Mouse (Mus musculus) fat pad, adult 2 months (tissue): ENCODE data around the gene Hes1.
"Not testable (repeated sequence)": the region's sequence is repeated elsewhere in the genome, so short reads cannot be mapped to it uniquely, and the experiment has no call there.

Experiments
- DNase-seq: peaks from one replicate; pipeline ENCODE4 v3.0.0-alpha.2; 2011; ENCODE audit warnings: low read depth, low spot score; ENCODE audit errors: extremely low read depth

Gene Hes1

DNA sequence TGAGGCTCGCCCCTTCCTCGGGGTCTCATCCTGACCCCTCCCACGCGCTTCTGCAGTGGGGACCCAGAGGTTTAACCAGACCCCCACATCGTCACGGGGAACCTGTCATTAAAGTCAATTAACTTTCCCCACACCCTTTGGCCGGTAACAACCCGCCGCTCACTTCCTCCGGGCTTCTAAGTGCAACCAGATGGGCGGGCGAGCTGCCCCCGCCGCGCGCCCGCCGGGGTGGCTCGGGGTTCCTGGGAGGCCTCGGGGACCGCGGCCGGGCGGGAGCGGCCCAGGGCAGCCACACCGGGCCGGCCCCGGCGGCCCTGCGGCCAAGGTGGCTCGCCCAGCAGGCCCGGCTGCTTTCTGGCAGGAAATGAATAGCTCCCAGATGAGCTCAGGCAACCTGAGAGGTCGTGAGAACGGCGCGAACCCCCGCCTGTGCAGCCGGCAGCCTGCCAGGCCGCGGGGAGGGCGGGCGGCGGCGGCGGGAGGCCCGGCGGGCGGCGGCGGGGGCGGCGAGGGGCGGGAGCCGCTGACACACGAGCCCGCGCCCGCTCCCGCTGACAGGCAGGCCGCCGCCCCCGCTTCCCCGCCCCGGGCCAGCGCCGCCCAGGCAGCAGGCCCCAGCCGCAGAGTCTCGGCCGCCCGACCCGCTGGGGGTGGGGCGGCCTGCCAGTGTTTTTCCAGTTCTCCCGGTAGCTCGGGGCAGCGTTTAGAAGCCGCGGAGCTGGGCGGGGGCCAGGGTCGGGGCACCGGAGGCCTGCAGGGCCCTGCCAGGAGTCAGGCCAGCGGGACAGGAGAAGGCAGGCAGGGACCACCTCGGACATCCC is 6.0 kb downstream of the Hes1 start:
- no peak for DNase-seq

DNA sequence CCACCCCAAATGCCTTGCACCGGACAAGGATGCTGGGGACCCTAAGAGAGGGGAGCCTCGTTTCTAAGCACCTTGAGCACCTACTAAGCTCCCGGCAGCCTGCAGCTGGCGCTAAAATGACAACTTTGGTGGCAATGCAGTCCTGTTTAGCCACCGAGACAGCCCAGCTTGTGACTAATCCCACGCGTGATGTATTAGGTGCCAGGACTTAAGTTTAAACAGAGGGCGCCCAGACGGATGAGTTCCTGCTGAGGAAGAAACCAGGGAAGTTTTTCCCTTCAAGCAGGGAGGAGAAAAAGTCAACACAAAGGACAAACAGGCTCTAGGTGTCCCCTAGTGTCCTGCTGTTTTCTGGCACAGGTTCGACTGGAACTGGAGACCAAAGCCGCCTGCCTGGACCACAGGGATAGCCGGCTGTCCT is 6.6 kb downstream of the Hes1 start:
- DNase-seq = no peak

DNA sequence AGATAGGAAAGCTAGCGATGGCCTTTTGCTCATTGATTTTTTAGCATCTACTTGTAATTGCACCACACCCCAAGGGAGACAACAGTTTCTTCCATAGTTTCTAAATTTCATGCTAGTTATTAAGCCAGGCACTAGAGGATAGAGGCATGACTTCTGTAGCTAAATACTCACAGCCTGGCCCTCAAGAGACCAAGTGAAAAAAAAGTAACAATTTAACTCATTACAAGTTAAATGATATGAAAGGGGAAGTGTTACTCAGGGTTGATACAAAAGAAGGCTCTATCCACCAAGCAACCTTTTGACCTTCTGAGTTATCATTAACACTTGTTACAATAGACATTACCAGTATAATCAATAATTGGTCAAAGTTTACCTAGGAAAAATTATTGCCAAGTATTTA is 9.1 kb downstream of the Hes1 start:
- no peak for DNase-seq

DNA sequence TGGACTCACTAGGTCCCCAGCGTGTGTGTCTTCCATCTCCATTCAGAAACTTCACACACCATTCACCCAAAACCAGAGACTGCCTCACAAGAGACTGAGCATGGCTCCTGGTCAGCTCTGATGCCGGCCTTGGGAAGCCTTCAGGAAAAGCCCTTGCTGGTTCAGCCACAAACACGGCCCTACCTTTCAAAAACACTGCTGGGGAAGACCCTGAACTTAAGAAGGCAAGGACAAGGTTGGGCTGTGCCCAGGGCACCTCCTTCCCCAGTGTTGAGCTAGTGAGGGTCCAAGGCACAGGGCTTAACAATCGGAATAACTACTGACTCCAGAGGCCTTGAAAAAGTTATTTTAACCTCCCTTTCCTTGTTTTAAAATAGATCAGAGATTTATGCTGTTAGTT is 17.3 kb downstream of the Hes1 start:
- no peak for DNase-seq

DNA sequence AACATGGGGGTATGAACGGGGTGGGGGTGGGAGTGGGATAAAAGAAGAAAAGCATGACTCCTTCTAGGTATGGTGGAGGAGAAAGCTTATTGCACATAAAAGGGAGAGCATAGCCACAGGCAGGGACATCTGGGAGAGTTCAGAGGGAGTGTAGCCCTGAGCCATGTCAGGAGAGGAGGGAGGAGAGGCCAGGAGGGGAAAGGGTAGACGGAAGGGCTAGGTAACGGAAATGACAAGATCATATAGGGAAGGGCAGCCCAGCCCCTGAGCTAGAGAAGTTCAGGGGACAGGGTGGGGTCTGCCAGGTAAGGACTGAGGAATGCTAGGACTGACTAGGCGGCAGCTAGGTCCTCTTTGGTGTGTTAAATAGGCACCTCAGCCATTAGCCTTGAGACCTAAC is 17.8 kb downstream of the Hes1 start:
- no peak for DNase-seq

DNA sequence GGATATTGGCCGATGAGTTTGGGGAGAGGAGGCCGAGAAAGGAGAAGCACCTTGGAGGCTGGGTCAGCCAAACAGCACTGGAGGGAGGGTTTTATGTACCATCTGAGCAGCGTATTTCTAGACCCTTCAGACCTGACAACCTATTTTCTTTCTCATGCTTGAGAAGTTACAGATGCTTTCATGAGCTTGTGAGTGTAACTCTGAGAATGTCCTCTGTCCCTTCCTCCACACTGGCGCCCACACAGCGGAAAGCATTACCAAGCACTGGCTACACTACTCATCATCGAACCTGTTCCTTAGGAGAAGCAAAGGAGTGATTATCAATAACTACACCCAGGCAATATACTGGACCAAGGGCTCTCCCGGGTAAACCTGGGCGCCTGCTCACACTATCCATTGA is 18.8 kb downstream of the Hes1 start:
- no peak for DNase-seq

DNA sequence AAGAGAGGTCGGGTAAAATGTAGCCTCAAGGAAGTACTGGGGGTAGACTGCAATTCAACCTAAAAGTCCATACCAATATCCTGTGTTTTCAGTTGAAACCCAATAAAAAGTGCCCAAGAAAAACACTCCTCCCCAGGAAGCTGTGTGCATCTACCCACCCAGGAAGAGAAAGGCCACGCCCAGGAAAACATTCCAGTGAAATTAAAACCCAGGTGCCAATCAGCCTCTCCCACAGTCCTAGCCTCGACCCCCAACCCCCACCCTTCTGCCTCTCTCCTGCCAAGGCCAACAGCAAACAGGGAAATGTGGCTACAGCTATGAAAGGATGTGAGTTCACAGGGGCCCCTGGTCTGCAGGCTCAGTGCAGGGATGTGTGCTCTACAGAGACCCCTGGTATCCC is 19.4 kb downstream of the Hes1 start:
- no peak for DNase-seq

DNA sequence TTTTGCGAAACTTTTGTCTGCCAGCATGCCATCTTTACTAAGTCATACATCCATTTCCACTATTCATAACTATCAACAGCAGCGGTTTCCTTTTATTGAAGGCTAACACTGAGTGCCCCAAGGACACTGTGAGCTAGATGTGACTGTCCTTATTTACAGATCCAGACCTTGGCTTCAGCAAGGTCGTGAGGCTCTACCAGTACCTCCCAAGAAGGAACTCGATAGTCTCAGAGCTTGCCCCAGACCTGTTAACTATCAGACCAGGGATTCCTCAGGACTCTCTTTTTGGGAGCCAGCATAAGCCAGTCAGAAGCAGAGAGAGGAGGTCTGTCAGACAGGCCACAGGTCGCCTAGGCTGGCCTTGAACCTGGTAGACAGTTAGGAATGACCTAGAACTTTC is 24.5 kb downstream of the Hes1 start:
- DNase-seq = no peak

DNA sequence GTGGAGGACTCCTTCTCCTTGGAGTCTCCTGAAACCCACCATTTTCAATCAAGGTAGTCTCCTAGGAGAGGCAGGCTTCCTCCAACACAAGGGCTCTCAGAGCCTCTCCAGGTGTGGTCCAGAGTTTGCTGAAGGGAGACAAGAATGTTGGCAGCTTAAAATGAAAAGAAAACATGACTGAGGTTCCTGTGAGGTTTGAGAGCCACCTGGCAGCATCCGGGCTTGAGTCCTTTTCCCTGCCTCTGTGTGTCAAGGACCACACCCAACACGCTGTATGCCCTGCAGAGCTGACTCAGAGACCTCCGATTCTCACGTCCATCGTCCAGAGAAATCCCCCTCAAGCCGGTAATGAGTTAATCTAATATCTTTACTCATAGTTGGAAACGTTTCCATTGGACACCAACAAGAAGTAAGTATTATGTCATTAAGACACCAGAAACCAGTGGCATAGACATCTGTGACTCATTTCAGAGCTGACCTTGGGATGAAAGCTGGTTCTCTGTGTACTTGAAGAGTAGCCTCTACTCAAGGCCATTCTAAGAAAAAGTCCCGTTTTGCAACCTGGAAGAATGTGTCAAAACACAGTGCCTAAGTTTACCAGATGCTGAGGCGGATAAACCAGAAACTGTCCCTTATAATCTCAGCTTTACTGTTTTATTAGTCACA is 26.1 kb downstream of the Hes1 start:
- DNase-seq = no peak

DNA sequence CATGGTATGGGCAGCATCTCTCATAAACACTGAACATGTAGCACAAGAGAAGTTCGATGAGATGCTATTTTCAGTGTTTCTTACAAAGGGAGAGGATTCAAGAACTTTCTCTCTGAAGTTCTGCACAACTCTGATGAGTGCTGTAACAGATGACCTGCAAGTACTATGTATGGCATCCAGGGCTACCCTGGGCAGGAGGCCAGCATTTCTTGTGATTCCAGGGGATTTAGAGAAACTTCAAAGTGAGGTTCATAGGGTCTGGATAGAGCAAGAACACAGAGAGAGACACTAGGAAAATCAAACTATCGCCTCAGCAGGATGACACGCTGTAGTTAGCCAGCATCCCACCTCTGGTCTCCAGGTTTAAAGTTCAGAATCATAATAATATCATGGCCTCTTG is 31.9 kb downstream of the Hes1 start:
- no peak for DNase-seq

DNA sequence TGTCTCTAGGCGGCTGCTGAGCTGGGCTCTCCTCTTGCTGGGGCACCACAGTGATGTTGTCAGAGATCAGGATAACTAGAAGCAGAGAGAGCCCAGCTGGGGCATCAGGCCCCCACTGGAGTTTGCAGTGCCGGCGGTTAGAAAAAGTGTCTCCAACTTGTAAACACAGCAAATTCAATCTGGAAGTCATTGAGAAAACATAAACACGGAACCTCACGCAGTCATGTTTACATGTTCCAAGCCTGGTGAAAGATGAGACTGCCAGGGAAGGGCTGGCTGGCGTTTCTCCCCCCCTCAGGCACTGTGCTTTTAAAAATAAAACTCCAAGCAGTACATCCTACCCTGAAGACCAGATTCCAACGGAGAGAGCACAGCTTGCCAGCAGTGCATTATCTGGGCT is 32.3 kb downstream of the Hes1 start:
- DNase-seq = no peak

DNA sequence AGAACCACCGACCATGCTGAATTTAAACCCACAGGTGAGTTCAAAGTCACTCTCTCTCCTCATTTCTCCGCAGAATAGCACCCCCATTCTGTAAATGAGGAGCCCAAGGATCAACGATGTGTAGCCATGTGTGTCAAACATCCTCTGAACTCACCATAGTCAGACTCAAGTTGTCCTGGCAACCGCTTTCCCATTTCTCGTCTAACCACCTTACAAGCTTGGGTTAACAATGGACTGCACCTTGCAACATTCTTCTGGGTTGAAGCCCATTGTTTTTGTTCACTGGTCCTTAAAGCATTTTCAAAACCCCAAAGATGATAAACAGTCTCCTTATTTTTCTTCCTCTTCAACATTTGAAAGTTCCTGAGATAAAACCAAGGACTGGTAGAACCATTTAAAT is 34.9 kb downstream of the Hes1 start:
- no peak for DNase-seq

DNA sequence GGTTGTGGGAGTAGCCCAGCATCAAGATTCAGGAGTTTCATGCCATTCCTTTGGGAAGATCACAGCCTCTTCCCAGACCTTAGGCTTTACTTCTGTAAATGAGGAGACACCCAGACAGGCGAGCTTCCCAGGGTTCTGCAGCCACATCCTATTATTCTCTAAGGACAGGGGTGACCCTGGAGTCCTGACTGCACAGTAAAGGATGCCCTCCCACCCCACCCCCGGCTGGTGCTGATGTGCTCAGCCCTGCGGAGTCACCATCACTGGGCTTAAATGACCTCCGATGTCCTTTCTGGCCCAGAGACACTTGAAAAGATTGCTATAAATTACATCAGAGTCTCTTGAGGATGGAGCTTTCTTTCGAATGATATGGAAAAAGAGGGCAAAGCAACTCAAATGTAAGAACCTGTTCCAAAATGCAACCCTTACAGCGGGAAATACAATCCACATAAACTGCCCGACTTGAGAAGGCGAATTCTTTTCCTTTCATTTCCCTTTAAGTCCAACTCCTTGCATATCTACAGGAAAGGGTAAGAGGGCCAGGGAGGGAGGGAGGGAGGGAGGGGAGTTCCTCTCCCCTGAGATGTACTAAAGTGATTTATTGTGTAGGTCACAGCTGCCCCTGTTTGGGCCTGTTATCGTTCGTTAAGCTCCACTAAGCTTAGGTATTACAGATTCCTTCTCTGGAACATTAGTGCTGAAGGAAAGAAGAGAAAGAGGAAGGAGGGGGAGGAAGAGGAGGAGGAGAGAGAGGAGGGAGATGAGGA is 38.1 kb downstream of the Hes1 start:
- DNase-seq = no peak

DNA sequence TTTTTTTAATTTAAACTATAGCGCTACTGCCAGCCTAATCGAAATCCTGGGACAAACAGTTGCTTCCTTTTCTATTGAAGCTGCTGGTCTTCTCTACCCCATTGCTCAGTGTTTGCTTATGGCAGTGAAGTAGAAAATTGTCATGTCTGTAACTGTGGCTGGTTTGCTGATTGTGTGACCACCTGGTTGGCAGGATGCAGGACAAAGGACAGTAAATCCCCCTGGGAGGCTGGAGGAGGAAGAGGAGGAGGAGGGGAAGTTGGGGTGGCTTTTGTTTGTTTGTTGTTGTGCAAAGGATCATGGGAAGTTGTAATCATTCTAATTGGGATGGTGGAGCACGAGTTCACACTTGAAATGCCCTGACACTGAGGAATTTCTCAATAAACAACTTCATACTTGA is 38.8 kb downstream of the Hes1 start:
- DNase-seq = no peak

DNA sequence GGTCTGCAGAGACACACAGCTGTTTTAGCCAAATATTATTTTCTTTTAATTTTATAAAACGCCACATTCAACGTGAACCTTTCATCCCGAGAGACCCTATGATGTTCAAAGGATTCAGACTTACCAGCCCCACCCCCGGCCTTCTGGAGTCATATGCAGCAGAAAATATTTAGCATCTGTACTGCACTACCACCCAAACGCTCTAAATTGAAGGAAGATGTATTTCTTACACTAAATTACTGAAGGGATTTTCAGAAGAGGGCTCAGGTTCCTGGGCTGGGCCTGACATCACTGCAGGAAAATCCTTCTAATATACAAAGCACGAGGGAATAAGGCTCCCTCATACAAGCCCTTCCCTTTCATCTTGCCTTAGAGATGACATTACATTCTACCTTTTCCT is 39.3 kb downstream of the Hes1 start:
- no peak for DNase-seq

DNA sequence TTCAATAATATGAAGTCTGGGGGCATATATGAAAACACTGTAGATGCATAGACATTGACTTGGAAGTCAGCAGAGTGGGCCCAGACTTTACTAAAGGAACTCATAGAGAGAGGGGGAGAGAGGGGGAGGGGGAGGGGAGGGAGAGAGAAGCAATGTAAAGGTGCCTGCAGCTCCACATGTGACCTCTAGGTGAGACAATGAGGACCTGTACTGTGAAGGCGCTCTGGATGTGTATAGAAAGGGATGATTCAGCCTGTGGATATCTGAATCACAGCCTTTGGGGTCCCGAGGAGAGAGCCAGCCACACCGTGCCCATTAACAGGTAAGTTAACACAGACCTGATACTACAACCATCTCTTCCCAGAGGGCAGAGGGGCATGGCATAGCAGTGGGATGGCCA is 40.2 kb downstream of the Hes1 start:
- DNase-seq = no peak

DNA sequence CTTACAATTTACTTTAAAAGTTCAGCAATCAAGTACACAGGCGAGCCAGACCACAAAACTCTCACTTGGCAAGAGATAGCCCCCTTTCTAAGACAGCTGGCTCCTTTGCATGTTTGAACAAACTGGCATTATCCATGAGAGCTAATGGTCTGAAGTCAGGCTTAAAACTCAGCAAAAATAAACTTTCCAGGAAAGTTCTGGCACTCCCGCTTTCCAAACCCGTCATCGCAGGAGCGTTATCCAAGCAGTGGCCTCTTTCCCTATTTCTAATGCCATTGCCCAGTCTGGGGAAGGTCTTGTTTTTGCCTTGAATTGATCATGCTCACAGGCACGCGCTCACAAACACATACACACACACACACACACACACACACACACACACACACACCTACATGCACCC is 41.3 kb downstream of the Hes1 start:
- DNase-seq = no peak

DNA sequence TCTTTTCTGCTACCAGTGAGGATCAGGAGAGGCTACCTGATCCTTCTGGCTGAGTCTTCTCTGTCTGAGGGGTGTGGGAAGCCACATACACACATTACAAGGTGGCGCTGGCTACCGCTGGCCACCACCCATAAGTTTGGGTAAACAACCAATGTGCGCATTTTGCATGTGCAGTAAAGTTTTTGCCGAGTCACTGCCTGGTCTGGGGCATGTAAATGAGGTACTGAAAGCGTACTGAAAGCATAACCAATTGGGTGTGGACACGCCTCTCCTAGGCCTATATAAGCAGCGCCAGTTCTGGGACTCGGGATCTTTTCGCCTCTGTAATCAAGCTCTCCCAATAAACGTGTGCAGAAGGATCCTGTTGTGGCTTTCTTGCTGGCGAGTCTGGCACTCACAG is 44.0 kb downstream of the Hes1 start:
- not testable (repeated sequence) for DNase-seq

DNA sequence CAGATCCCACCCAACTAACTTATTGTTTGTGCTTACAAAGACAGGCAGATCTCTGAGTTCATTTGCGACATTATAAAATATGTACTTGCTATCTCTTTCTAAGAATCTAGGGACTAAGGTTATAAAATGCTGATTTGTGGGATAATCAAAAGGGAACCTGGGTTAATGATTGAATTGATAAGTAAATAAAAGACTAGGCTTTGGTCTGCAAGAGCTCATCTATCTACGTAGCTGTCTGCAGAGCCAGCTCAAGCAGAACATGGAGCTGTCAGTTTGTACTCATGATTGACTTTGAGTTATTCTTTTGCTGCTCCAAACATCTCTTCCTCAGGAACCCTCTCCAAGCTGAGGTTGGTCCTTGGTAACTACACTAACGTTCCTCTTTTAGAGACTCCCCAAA is 46.3 kb downstream of the Hes1 start:
- no peak for DNase-seq

DNA sequence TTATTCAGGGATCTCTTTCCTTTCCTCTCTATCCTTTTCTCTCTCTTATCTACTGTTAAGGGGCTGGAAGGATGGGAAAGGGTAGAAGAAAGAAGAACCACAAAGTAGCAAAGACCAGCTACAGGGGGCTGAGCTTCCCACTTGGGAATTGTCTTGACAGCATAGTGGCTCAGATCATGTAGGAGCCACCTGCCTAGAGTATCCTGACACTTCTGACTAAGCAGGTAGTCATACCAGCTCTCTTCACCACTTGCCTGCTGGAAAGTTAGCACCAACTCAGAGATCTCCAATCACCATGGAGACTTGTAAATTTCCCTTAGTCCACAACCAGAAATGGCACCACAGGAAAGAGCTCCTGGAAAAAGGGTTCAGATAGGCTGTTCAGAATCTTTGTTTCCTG is 46.9 kb downstream of the Hes1 start:
- DNase-seq = no peak

DNA sequence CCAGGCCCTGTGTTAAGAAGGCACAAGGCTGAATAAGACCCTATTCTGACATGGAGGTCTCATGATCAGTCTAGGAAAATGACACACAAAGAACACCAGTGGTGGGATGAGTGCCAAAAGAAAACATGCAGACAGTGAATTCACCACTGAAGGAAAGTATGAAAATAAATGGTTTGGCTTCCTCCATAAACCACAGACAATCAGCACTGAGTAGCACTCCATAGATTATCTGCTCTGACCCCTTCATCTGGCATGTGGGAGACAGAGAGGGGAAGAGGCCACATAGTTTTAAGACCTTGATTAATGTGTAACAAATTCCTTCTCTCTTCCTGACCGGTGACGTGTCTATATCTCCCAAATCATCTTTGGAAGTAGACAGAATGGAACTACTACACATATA is 47.4 kb downstream of the Hes1 start:
- no peak for DNase-seq

DNA sequence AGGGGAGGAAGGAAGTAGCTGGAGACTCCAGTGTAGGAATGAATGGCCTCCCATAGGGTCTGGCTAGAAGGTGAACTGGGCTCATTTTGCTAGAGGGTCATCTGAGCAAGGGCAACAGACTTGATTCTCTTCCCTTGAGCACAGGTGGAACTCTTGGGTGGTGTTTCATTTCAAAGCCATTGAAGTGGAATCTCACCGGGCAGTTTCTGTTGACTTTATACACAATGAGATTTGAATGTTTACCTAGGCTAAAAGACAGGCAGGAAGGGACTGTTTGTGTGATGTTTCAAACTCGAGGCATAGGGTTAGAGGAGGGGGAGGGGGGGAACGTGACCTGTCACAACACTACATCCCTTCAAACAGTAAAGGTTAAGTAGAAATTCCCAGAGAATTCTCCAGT is 49.0 kb downstream of the Hes1 start:
- no peak for DNase-seq
